Mouse (Mus musculus): ENCODE data around the gene Usp29. TPM values are rescaled to one million over a fixed set of nuclear protein-coding genes. Genes with fewer than 3 reads are reported as not detected.
A peak's percentile ranks its signal among the peaks of the same experiment; 100 is the strongest.

Usp29 gene
- 1.7 and 1.8 TPM in 2 replicates for polyA plus RNA-seq (2012; rRNA removed)
- 1.0 and 1.1 TPM in 2 replicates for polyA plus RNA-seq (2014; fragmentation: Nextera tagmentation; extraction: Ambion mirVana)

- Histone ChIP-seq H3K36me3 (replicated peaks; ENCODE audit: control insufficient read depth, insufficient read depth, low read depth) (no peaks in the 10 kb centered on the region; the same call in 1 of the 2 replicates), H3K4me2 (ENCODE audit: low read depth) (peak within 1 kb of the TSS; percentile 59), H3K9ac (replicated peaks) (peak within 1 kb of the TSS; percentile 38), H3K4me1 (replicated peaks; ENCODE audit: control insufficient read depth in 2 of 2, insufficient read depth in 2 of 2, low read length in 1 of 2) (no peaks in the 10 kb centered on the region; a peak in 1 of 4 replicates), H3K4me3 (ENCODE audit: insufficient read depth in 1 of 2, low read depth in 2 of 2, low read length in 2 of 2) (peak within 1 kb of the TSS; percentile 58 to 61), H3K27me3 (ENCODE audit: control insufficient read depth, insufficient read depth, low read length) (peaks cover 3% of the 10 kb centered on the region; the same call in 1 of the 2 replicates), H3K9me3 (ENCODE audit: control insufficient read depth, low read length) (peaks cover 6% of the 10 kb centered on the region), H3K27ac (peak within 1 kb of the TSS; percentile 61)
- TF ChIP-seq CTCF (IDR thresholded peaks at IDR 0.05; ENCODE audit: low read depth) = no peak
- TF ChIP-seq EP300 (IDR thresholded peaks at IDR 0.05; ENCODE audit: low read depth) = no peak
- DNase-seq (ENCODE audit: low read depth in 3 of 3, low spot score in 3 of 3) (peak; percentile 37 to 63 (median 53)), ATAC-seq (ENCODE audit: insufficient read depth) (peak; percentile 16)
- 45% methylated on average over 24 of the region's 24 CpGs for WGBS (ENCODE audit: insufficient replicate concordance)
Observed at GRCm38 (mm10) chr7:6730241-6730640, at the start of gene Usp29, which contains the start of gene Peg3. Gene Usp29, plus strand, starts transcription at chr7:6730578. Gene Peg3, minus strand, starts transcription at chr7:6730431.

- no peak overlapping the region for H3K27ac ChIP-seq
- H3K27me3 ChIP-seq (ENCODE audit: control insufficient read depth, insufficient read depth, low read length) = no peaks in the 10 kb centered on the region
- no peak for TF ChIP-seq CTCF (IDR thresholded peaks at IDR 0.05; ENCODE audit: low read depth)
- TF ChIP-seq EP300 (IDR thresholded peaks at IDR 0.05; ENCODE audit: low read depth) = no peak
- DNase-seq (ENCODE audit: low read depth in 3 of 3, low spot score in 3 of 3) (no peak), ATAC-seq (ENCODE audit: insufficient read depth) (no peak)
- no peaks in the 10 kb centered on the region for H3K36me3 ChIP-seq (replicated peaks; ENCODE audit: control insufficient read depth, insufficient read depth, low read depth)
- H3K4me3 ChIP-seq (ENCODE audit: insufficient read depth in 1 of 2, low read depth in 2 of 2, low read length in 2 of 2) = no peak overlapping the region
- no peak overlapping the region for H3K9ac ChIP-seq (replicated peaks)
- H3K4me2 ChIP-seq (ENCODE audit: low read depth) = no peak overlapping the region
- WGBS (ENCODE audit: insufficient replicate concordance) = 77% methylated on average over 6 of the region's 6 CpGs
- no peaks in the 10 kb centered on the region for H3K4me1 ChIP-seq (replicated peaks; ENCODE audit: control insufficient read depth in 2 of 2, insufficient read depth in 2 of 2, low read length in 1 of 2)
- no peaks in the 10 kb centered on the region for H3K9me3 ChIP-seq (ENCODE audit: control insufficient read depth, low read length)
Observed at GRCm38 (mm10) chr7:6685511-6685910, 44.9 kb upstream of the Usp29 start.

DNA sequence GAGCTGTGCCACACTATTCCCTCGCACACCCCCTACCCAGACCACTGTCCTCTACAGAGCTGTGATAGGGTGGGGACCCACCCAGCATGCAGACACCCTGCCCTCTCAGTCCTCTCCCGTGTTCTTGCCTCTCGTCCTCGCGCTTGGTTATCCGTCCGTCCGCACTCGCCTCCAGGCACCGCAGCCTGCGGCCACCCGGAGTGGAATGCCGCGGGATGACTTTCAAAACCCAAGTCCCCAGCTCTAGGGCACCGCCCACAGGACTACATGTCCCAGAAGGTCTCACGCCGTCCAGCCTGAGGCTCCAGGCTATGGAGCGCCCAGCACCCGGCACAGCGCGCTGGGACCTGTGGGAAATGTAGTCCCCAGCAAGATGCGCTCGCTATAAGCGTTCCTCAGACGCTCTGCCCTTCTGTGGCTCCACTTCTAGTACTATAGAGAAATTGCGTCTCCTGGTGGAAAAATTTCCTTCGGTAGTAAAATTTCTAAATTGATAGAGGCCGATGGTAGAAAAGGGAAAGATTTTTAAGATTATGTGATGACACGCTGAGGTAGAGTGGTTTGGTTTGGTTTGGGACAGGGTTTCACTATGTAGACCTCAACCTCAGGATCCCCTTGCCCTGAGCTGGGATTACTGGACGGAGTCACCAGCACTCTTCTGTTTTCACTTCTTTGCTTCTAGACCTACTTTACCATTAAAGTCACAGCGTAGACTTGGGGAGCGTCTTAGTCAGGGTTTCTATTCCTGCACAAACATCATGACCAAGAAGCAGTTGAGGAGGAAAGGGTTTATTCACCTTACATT, 33.9 kb upstream of the Usp29 start, which contains the start of gene Zim1:
Gene Zim1 (minus strand): TSS at position 210 of the 805 bp plus-strand sequence.
- no peak within 1 kb of the TSS for H3K27ac ChIP-seq
- ATAC-seq (ENCODE audit: insufficient read depth) (peak; percentile 84), DNase-seq (ENCODE audit: low read depth in 3 of 3, low spot score in 3 of 3) (peak; percentile 20 to 28 (median 24))
- no peaks in the 10 kb centered on the region for H3K36me3 ChIP-seq (replicated peaks; ENCODE audit: control insufficient read depth, insufficient read depth, low read depth)
- 8% methylated on average over 32 of the region's 32 CpGs for WGBS (ENCODE audit: insufficient replicate concordance)
- H3K4me3 ChIP-seq (ENCODE audit: insufficient read depth in 1 of 2, low read depth in 2 of 2, low read length in 2 of 2) = peak within 1 kb of the TSS; percentile 29 to 58
- no peak within 1 kb of the TSS for H3K9ac ChIP-seq (replicated peaks)
- H3K9me3 ChIP-seq (ENCODE audit: control insufficient read depth, low read length) = no peaks in the 10 kb centered on the region
- H3K4me2 ChIP-seq (ENCODE audit: low read depth) = peak within 1 kb of the TSS; percentile 38
- no peaks in the 10 kb centered on the region for H3K27me3 ChIP-seq (ENCODE audit: control insufficient read depth, insufficient read depth, low read length)
- TF ChIP-seq CTCF (IDR thresholded peaks at IDR 0.05; ENCODE audit: low read depth) = no peak
- no peaks in the 10 kb centered on the region for H3K4me1 ChIP-seq (replicated peaks; ENCODE audit: control insufficient read depth in 2 of 2, insufficient read depth in 2 of 2, low read length in 1 of 2)

GRCm38 (mm10) chr7:6699230-6699629, 31.1 kb upstream of the Usp29 start:
- Histone ChIP-seq H3K27ac (no peak overlapping the region), H3K27me3 (ENCODE audit: control insufficient read depth, insufficient read depth, low read length) (no peaks in the 10 kb centered on the region), H3K4me1 (replicated peaks; ENCODE audit: control insufficient read depth in 2 of 2, insufficient read depth in 2 of 2, low read length in 1 of 2) (no peaks in the 10 kb centered on the region), H3K9me3 (ENCODE audit: control insufficient read depth, low read length) (no peaks in the 10 kb centered on the region), H3K4me3 (ENCODE audit: insufficient read depth in 1 of 2, low read depth in 2 of 2, low read length in 2 of 2) (no peak overlapping the region), H3K36me3 (replicated peaks; ENCODE audit: control insufficient read depth, insufficient read depth, low read depth) (no peaks in the 10 kb centered on the region), H3K4me2 (ENCODE audit: low read depth) (no peak overlapping the region), H3K9ac (replicated peaks) (no peak overlapping the region)
- DNase-seq (ENCODE audit: low read depth in 3 of 3, low spot score in 3 of 3) (no peak), ATAC-seq (ENCODE audit: insufficient read depth) (no peak)
- TF ChIP-seq CTCF (IDR thresholded peaks at IDR 0.05; ENCODE audit: low read depth) = no peak
- TF ChIP-seq EP300 (IDR thresholded peaks at IDR 0.05; ENCODE audit: low read depth) = no peak
- 52% methylated on average over 3 of the region's 3 CpGs for WGBS (ENCODE audit: insufficient replicate concordance)

DNA sequence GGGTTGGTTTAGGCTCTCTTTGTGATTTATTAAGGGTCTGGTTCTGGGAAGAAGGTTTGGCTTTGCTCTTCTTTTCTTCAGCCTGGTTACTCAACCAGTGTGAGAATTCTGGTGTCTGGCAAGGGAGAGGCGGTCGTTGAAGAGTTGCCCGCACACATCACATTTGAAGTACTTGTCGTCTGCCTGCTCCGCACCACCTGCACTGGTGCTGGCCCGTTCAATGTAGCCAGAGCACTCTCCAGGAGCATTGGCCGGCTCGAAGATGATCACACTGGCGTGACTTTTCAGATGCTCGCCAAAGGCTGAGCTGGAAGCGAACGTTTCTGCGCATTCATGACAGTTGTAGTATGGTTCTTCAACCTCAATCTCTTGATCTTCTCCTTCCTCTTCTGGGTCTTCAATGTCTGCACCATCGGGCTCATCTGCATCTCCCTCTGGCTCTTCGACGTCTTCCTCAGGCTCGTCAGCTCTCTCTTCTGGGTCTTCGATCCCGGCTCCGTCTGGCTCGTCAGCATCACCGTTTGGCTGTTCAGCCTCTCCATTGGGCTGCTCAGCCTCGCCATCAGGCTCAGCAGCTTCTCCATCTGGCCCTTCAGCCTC, 22.9 kb upstream of the Usp29 start:
- no peak for DNase-seq (ENCODE audit: low read depth in 3 of 3, low spot score in 3 of 3)
- Histone ChIP-seq H3K27ac (no peak overlapping the region), H3K36me3 (replicated peaks; ENCODE audit: control insufficient read depth, insufficient read depth, low read depth) (no peaks in the 10 kb centered on the region; the same call in 1 of the 2 replicates), H3K4me2 (ENCODE audit: low read depth) (no peak overlapping the region), H3K9me3 (ENCODE audit: control insufficient read depth, low read length) (no peaks in the 10 kb centered on the region), H3K27me3 (ENCODE audit: control insufficient read depth, insufficient read depth, low read length) (no peaks in the 10 kb centered on the region), H3K9ac (replicated peaks) (no peak overlapping the region), H3K4me1 (replicated peaks; ENCODE audit: control insufficient read depth in 2 of 2, insufficient read depth in 2 of 2, low read length in 1 of 2) (no peaks in the 10 kb centered on the region), H3K4me3 (ENCODE audit: insufficient read depth in 1 of 2, low read depth in 2 of 2, low read length in 2 of 2) (no peak overlapping the region)
- no peak for ATAC-seq (ENCODE audit: insufficient read depth)
- WGBS (ENCODE audit: insufficient replicate concordance) = 74% methylated on average over 23 of the region's 23 CpGs
- TF ChIP-seq EP300 (IDR thresholded peaks at IDR 0.05; ENCODE audit: low read depth) (no peak), CTCF (IDR thresholded peaks at IDR 0.05; ENCODE audit: low read depth) (no peak)

Data from liver, embryonic 14.5 days (tissue).